Mouse (Mus musculus): ENCODE results near the gene Ppil6. TPM values are rescaled to one million over a fixed set of nuclear protein-coding genes. Genes with fewer than 3 reads are reported as not detected.

Ppil6 gene
- polyA plus RNA-seq, 1 experiment from 2014 or later = 1.8 TPM

- H3K9ac ChIP-seq (ENCODE audit: low read length) = no peak overlapping the region
- H3K9me3 ChIP-seq (ENCODE audit: control insufficient read depth, low read length) = no peaks in the 10 kb centered on the region
- no peak overlapping the region for H3K4me2 ChIP-seq (ENCODE audit: low read length)
- no peak overlapping the region for H3K27ac ChIP-seq (replicated peaks in 1 of 2; ENCODE audit: control insufficient read depth in 1 of 2, insufficient read depth in 1 of 2, low read depth in 2 of 2, low read length in 2 of 2)
- H3K36me3 ChIP-seq (ENCODE audit: control insufficient read depth, insufficient read depth, low read length) = peaks cover 77% of the 10 kb centered on the region
- H3K27me3 ChIP-seq (ENCODE audit: control insufficient read depth, insufficient read depth, low read length) = no peaks in the 10 kb centered on the region
- ATAC-seq (ENCODE audit: insufficient number of reproducible peaks, insufficient read depth, low FRiP score, low read depth) = no peak
- peaks cover 7 to 21% of the 10 kb centered on the region in 2 experiments for H3K4me1 ChIP-seq (ENCODE audit: control insufficient read depth in 2 of 2, insufficient read depth in 2 of 2, low read length in 2 of 2)
- 65% methylated on average over 4 of the region's 4 CpGs for WGBS
- H3K4me3 ChIP-seq (ENCODE audit: control insufficient read depth in 1 of 2, insufficient read depth in 1 of 2, low read depth in 1 of 2, low read length in 2 of 2) = no peak overlapping the region
These were observed 30.2 kb upstream of the Ppil6 start for GRCm38 (mm10) chr10:41459990-41460389.

GRCm38 (mm10) chr10:41460501-41460900 is 29.7 kb upstream of the Ppil6 start:
- 13% methylated on average over 2 of the region's 2 CpGs for WGBS
- ATAC-seq (ENCODE audit: insufficient number of reproducible peaks, insufficient read depth, low FRiP score, low read depth) = no peak

GRCm38 (mm10) chr10:41461057-41461722 is 29.0 kb upstream of the Ppil6 start:
- Histone ChIP-seq H3K4me2 (ENCODE audit: low read length) (no peak overlapping the region), H3K27me3 (ENCODE audit: control insufficient read depth, insufficient read depth, low read length) (no peaks in the 10 kb centered on the region), H3K27ac (replicated peaks in 1 of 2; ENCODE audit: control insufficient read depth in 1 of 2, insufficient read depth in 1 of 2, low read depth in 2 of 2, low read length in 2 of 2) (no peak overlapping the region), H3K9ac (ENCODE audit: low read length) (no peak overlapping the region), H3K4me1 (ENCODE audit: control insufficient read depth in 2 of 2, insufficient read depth in 2 of 2, low read length in 2 of 2) (peaks cover 5 to 17% of the 10 kb centered on the region in 2 experiments), H3K36me3 (ENCODE audit: control insufficient read depth, insufficient read depth, low read length) (peaks cover 75% of the 10 kb centered on the region), H3K9me3 (ENCODE audit: control insufficient read depth, low read length) (no peaks in the 10 kb centered on the region), H3K4me3 (ENCODE audit: control insufficient read depth in 1 of 2, insufficient read depth in 1 of 2, low read depth in 1 of 2, low read length in 2 of 2) (no peak overlapping the region)
- ATAC-seq (ENCODE audit: insufficient number of reproducible peaks, insufficient read depth, low FRiP score, low read depth) = no peak
- WGBS = 86% methylated on average over 3 of the region's 3 CpGs

More at GRCm38 (mm10) chr10:41460501-41460900, 29.7 kb upstream of the Ppil6 start:
- Histone ChIP-seq H3K4me1 (ENCODE audit: control insufficient read depth in 2 of 2, insufficient read depth in 2 of 2, low read length in 2 of 2) (peaks cover 7 to 21% of the 10 kb centered on the region in 2 experiments), H3K9ac (ENCODE audit: low read length) (no peak overlapping the region), H3K27ac (replicated peaks in 1 of 2; ENCODE audit: control insufficient read depth in 1 of 2, insufficient read depth in 1 of 2, low read depth in 2 of 2, low read length in 2 of 2) (no peak overlapping the region), H3K27me3 (ENCODE audit: control insufficient read depth, insufficient read depth, low read length) (no peaks in the 10 kb centered on the region), H3K9me3 (ENCODE audit: control insufficient read depth, low read length) (no peaks in the 10 kb centered on the region), H3K4me2 (ENCODE audit: low read length) (no peak overlapping the region), H3K36me3 (ENCODE audit: control insufficient read depth, insufficient read depth, low read length) (peaks cover 75% of the 10 kb centered on the region), H3K4me3 (ENCODE audit: control insufficient read depth in 1 of 2, insufficient read depth in 1 of 2, low read depth in 1 of 2, low read length in 2 of 2) (no peak overlapping the region)

- H3K4me2 ChIP-seq (ENCODE audit: low read length) = no peak overlapping the region
- no peak overlapping the region for H3K9ac ChIP-seq (ENCODE audit: low read length)
- H3K27ac ChIP-seq (replicated peaks in 1 of 2; ENCODE audit: control insufficient read depth in 1 of 2, insufficient read depth in 1 of 2, low read depth in 2 of 2, low read length in 2 of 2) = no peak overlapping the region
- peaks cover 55% of the 10 kb centered on the region for H3K36me3 ChIP-seq (ENCODE audit: control insufficient read depth, insufficient read depth, low read length)
- H3K4me3 ChIP-seq (ENCODE audit: control insufficient read depth in 1 of 2, insufficient read depth in 1 of 2, low read depth in 1 of 2, low read length in 2 of 2) = no peak overlapping the region
- 58% methylated on average over 15 of the region's 15 CpGs for WGBS
- H3K4me1 ChIP-seq (ENCODE audit: control insufficient read depth in 2 of 2, insufficient read depth in 2 of 2, low read length in 2 of 2) = peaks cover 2 to 11% of the 10 kb centered on the region in 2 experiments; a peak in 2 of 4 replicates
- H3K9me3 ChIP-seq (ENCODE audit: control insufficient read depth, low read length) = no peaks in the 10 kb centered on the region
- no peak for ATAC-seq (ENCODE audit: insufficient number of reproducible peaks, insufficient read depth, low FRiP score, low read depth)
- no peaks in the 10 kb centered on the region for H3K27me3 ChIP-seq (ENCODE audit: control insufficient read depth, insufficient read depth, low read length)
These were observed 25.8 kb upstream of the Ppil6 start for GRCm38 (mm10) chr10:41464401-41464955.

- Histone ChIP-seq H3K9me3 (ENCODE audit: control insufficient read depth, low read length) (no peaks in the 10 kb centered on the region), H3K27ac (replicated peaks in 1 of 2; ENCODE audit: control insufficient read depth in 1 of 2, insufficient read depth in 1 of 2, low read depth in 2 of 2, low read length in 2 of 2) (no peak overlapping the region), H3K9ac (ENCODE audit: low read length) (no peak overlapping the region), H3K4me3 (ENCODE audit: control insufficient read depth in 1 of 2, insufficient read depth in 1 of 2, low read depth in 1 of 2, low read length in 2 of 2) (no peak overlapping the region), H3K36me3 (ENCODE audit: control insufficient read depth, insufficient read depth, low read length) (peaks cover 37% of the 10 kb centered on the region), H3K4me1 (ENCODE audit: control insufficient read depth in 2 of 2, insufficient read depth in 2 of 2, low read length in 2 of 2) (peaks cover 0 to under 1% of the 10 kb centered on the region in 2 experiments; a peak in 1 of 4 replicates), H3K4me2 (ENCODE audit: low read length) (no peak overlapping the region), H3K27me3 (ENCODE audit: control insufficient read depth, insufficient read depth, low read length) (no peaks in the 10 kb centered on the region)
- WGBS = 57% methylated on average over 6 of the region's 6 CpGs
- ATAC-seq (ENCODE audit: insufficient number of reproducible peaks, insufficient read depth, low FRiP score, low read depth) = no peak
These were observed 22.9 kb upstream of the Ppil6 start for GRCm38 (mm10) chr10:41467325-41467724.

GRCm38 (mm10) chr10:41470693-41471092 is 19.5 kb upstream of the Ppil6 start:
- Histone ChIP-seq H3K27me3 (ENCODE audit: control insufficient read depth, insufficient read depth, low read length) (no peaks in the 10 kb centered on the region), H3K4me1 (ENCODE audit: control insufficient read depth in 2 of 2, insufficient read depth in 2 of 2, low read length in 2 of 2) (peaks cover 15 to 33% of the 10 kb centered on the region in 2 experiments), H3K36me3 (ENCODE audit: control insufficient read depth, insufficient read depth, low read length) (peaks cover 10% of the 10 kb centered on the region), H3K9ac (ENCODE audit: low read length) (no peak overlapping the region), H3K4me3 (ENCODE audit: control insufficient read depth in 1 of 2, insufficient read depth in 1 of 2, low read depth in 1 of 2, low read length in 2 of 2) (no peak overlapping the region), H3K9me3 (ENCODE audit: control insufficient read depth, low read length) (no peaks in the 10 kb centered on the region), H3K27ac (replicated peaks in 1 of 2; ENCODE audit: control insufficient read depth in 1 of 2, insufficient read depth in 1 of 2, low read depth in 2 of 2, low read length in 2 of 2) (no peak overlapping the region), H3K4me2 (ENCODE audit: low read length) (no peak overlapping the region)
- no peak for ATAC-seq (ENCODE audit: insufficient number of reproducible peaks, insufficient read depth, low FRiP score, low read depth)
- 84% methylated on average over 3 of the region's 3 CpGs for WGBS

GRCm38 (mm10) chr10:41472534-41472933 is 17.7 kb upstream of the Ppil6 start:
- H3K27me3 ChIP-seq (ENCODE audit: control insufficient read depth, insufficient read depth, low read length) = no peaks in the 10 kb centered on the region
- ATAC-seq (ENCODE audit: insufficient number of reproducible peaks, insufficient read depth, low FRiP score, low read depth) = no peak
- H3K9ac ChIP-seq (ENCODE audit: low read length) = no peak overlapping the region
- H3K4me2 ChIP-seq (ENCODE audit: low read length) = no peak overlapping the region
- H3K4me3 ChIP-seq (ENCODE audit: control insufficient read depth in 1 of 2, insufficient read depth in 1 of 2, low read depth in 1 of 2, low read length in 2 of 2) = no peak overlapping the region
- no peaks in the 10 kb centered on the region for H3K9me3 ChIP-seq (ENCODE audit: control insufficient read depth, low read length)
- H3K36me3 ChIP-seq (ENCODE audit: control insufficient read depth, insufficient read depth, low read length) = peaks cover 4% of the 10 kb centered on the region; the same call in 1 of the 2 replicates
- H3K4me1 ChIP-seq (ENCODE audit: control insufficient read depth in 2 of 2, insufficient read depth in 2 of 2, low read length in 2 of 2) = peaks cover 21 to 43% of the 10 kb centered on the region in 2 experiments
- no peak overlapping the region for H3K27ac ChIP-seq (replicated peaks in 1 of 2; ENCODE audit: control insufficient read depth in 1 of 2, insufficient read depth in 1 of 2, low read depth in 2 of 2, low read length in 2 of 2)
